Mouse (Mus musculus): Measurements from ENCODE around the gene Ifi203.
"Not testable (repeated sequence)": the region's sequence is repeated elsewhere in the genome, so short reads cannot be mapped to it uniquely, and the experiment has no call there.

The Ifi203 gene

GRCm38 (mm10) chr1:173941924-173942779 is at the start of gene Ifi203, which contains the start of gene Mndal:
Gene Ifi203 (minus strand): TSS chr1:173942672.
Gene Mndal (minus strand): TSS chr1:173942491.
- not testable (repeated sequence) for H3K4me1 ChIP-seq (replicated peaks; ENCODE audit: low read depth, low read length); H3K36me3 ChIP-seq (ENCODE audit: insufficient read depth, low read length); H3K27me3 ChIP-seq (ENCODE audit: insufficient read depth, low read length); H3K4me3 ChIP-seq (replicated peaks; ENCODE audit: low read length); H3K9me3 ChIP-seq (ENCODE audit: low read length)

- H3K9me3 ChIP-seq (ENCODE audit: low read length); H3K36me3 ChIP-seq (ENCODE audit: insufficient read depth, low read length); H3K4me1 ChIP-seq (replicated peaks; ENCODE audit: low read depth, low read length); H3K4me3 ChIP-seq (replicated peaks; ENCODE audit: low read length); H3K27me3 ChIP-seq (ENCODE audit: insufficient read depth, low read length): not testable (repeated sequence)
Measured at GRCm38 (mm10) chr1:173982694-173983305, 40.3 kb upstream of the Ifi203 start, which contains the start of gene Ifi202b. Gene Ifi202b (minus strand): TSS chr1:173982744.

- H3K9me3 ChIP-seq (ENCODE audit: low read length); H3K4me1 ChIP-seq (replicated peaks; ENCODE audit: low read depth, low read length); H3K27me3 ChIP-seq (ENCODE audit: insufficient read depth, low read length); H3K36me3 ChIP-seq (ENCODE audit: insufficient read depth, low read length); H3K4me3 ChIP-seq (replicated peaks; ENCODE audit: low read length): not testable (repeated sequence)
Measured at GRCm38 (mm10) chr1:173981038-173981437, 38.6 kb upstream of the Ifi203 start.

- TF ChIP-seq NANOG (IDR thresholded peaks at IDR 0.05; ENCODE audit: borderline replicate concordance, low read length) (no peak), CTCF (conservative IDR thresholded peaks at IDR 0.05; ENCODE audit: low read length) (no peak), POU5F1 (IDR thresholded peaks at IDR 0.05; ENCODE audit: borderline replicate concordance, low read length) (no peak)
- Histone ChIP-seq H3K4me3 (replicated peaks; ENCODE audit: low read length) (no peak overlapping the region), H3K9me3 (ENCODE audit: low read length) (no peaks in the 10 kb centered on the region), H3K36me3 (ENCODE audit: insufficient read depth, low read length) (no peaks in the 10 kb centered on the region), H3K4me1 (replicated peaks; ENCODE audit: low read depth, low read length) (peaks cover 5% of the 10 kb centered on the region; the same call in 1 of the 2 replicates), H3K27me3 (ENCODE audit: insufficient read depth, low read length) (no peaks in the 10 kb centered on the region)
Measured at GRCm38 (mm10) chr1:173977622-173978021, 35.1 kb upstream of the Ifi203 start.

GRCm38 (mm10) chr1:173973111-173973510 is 30.6 kb upstream of the Ifi203 start:
- Histone ChIP-seq H3K4me3 (replicated peaks; ENCODE audit: low read length) (no peak overlapping the region), H3K36me3 (ENCODE audit: insufficient read depth, low read length) (no peaks in the 10 kb centered on the region), H3K27me3 (ENCODE audit: insufficient read depth, low read length) (no peaks in the 10 kb centered on the region), H3K9me3 (ENCODE audit: low read length) (no peaks in the 10 kb centered on the region), H3K4me1 (replicated peaks; ENCODE audit: low read depth, low read length) (no peaks in the 10 kb centered on the region)
- TF ChIP-seq CTCF (conservative IDR thresholded peaks at IDR 0.05; ENCODE audit: low read length) (no peak), NANOG (IDR thresholded peaks at IDR 0.05; ENCODE audit: borderline replicate concordance, low read length) (no peak), POU5F1 (IDR thresholded peaks at IDR 0.05; ENCODE audit: borderline replicate concordance, low read length) (no peak)

- H3K9me3 ChIP-seq (ENCODE audit: low read length); H3K4me1 ChIP-seq (replicated peaks; ENCODE audit: low read depth, low read length); H3K27me3 ChIP-seq (ENCODE audit: insufficient read depth, low read length); H3K36me3 ChIP-seq (ENCODE audit: insufficient read depth, low read length); H3K4me3 ChIP-seq (replicated peaks; ENCODE audit: low read length): not testable (repeated sequence)
Measured at GRCm38 (mm10) chr1:173961491-173961890, 19.0 kb upstream of the Ifi203 start.

- not testable (repeated sequence) for H3K9me3 ChIP-seq (ENCODE audit: low read length); H3K4me3 ChIP-seq (replicated peaks; ENCODE audit: low read length); H3K27me3 ChIP-seq (ENCODE audit: insufficient read depth, low read length); H3K4me1 ChIP-seq (replicated peaks; ENCODE audit: low read depth, low read length); H3K36me3 ChIP-seq (ENCODE audit: insufficient read depth, low read length)
Measured at GRCm38 (mm10) chr1:173959998-173960397, 17.5 kb upstream of the Ifi203 start.

GRCm38 (mm10) chr1:173955839-173956527 is 13.5 kb upstream of the Ifi203 start:
- H3K4me3 ChIP-seq (replicated peaks; ENCODE audit: low read length); H3K9me3 ChIP-seq (ENCODE audit: low read length); H3K27me3 ChIP-seq (ENCODE audit: insufficient read depth, low read length); H3K4me1 ChIP-seq (replicated peaks; ENCODE audit: low read depth, low read length); H3K36me3 ChIP-seq (ENCODE audit: insufficient read depth, low read length): not testable (repeated sequence)

GRCm38 (mm10) chr1:173955071-173955796 is 12.8 kb upstream of the Ifi203 start:
- no peaks in the 10 kb centered on the region for H3K27me3 ChIP-seq (ENCODE audit: insufficient read depth, low read length)
- peaks cover 4% of the 10 kb centered on the region; the same call in 1 of the 2 replicates for H3K9me3 ChIP-seq (ENCODE audit: low read length)
- no peaks in the 10 kb centered on the region for H3K36me3 ChIP-seq (ENCODE audit: insufficient read depth, low read length)
- no peaks in the 10 kb centered on the region for H3K4me1 ChIP-seq (replicated peaks; ENCODE audit: low read depth, low read length)
- TF ChIP-seq POU5F1 (IDR thresholded peaks at IDR 0.05; ENCODE audit: borderline replicate concordance, low read length) (no peak), CTCF (conservative IDR thresholded peaks at IDR 0.05; ENCODE audit: low read length) (no peak), NANOG (IDR thresholded peaks at IDR 0.05; ENCODE audit: borderline replicate concordance, low read length) (no peak)
- H3K4me3 ChIP-seq (replicated peaks; ENCODE audit: low read length) = no peak overlapping the region

All from E14TG2a.4 (cell line).